Mouse (Mus musculus) cerebellum, adult 9-10 months (tissue): ENCODE results near the gene Vps9d1.
A peak's percentile ranks its signal among the peaks of the same experiment; 100 is the strongest.
"Not testable (repeated sequence)": the region's sequence is repeated elsewhere in the genome, so short reads cannot be mapped to it uniquely, and the experiment has no call there.

Experiments used
- DNase-seq: peaks from one replicate; pipeline ENCODE4 v3.0.0; 2022

Vps9d1 gene

GRCm38 (mm10) chr8:123254099-123254885 is at the start of gene Vps9d1, which contains the start of gene Zfp276:
TSS of gene Vps9d1 (minus strand) at chr8:123254348.
TSS of gene Zfp276 (plus strand) at chr8:123254195.
- peak; percentile 73 for DNase-seq

GRCm38 (mm10) chr8:123298301-123298700 is 44.2 kb upstream of the Vps9d1 start:
- no peak for DNase-seq

DNA sequence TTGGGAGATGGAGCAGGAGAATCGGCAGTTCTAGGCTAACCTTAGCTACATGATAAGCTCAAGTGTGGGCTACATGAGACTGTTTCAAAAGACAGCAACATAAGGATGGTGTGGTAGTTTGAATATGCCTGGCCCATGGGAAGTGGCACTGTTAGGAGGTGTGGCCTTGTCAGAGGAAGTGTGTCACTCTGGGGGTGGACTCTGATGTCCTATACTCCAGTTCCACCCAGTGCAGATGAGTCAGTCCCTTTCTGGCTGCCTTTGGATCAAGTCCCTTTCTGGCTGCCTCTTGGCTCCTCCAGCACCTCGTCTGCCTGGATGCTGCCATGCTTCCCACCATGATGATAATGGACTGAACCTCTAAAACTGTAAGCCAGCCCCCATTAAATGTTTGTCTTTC is 38.6 kb upstream of the Vps9d1 start:
- no peak for DNase-seq

- DNase-seq, result no peak
These were observed 38.1 kb upstream of the Vps9d1 start for GRCm38 (mm10) chr8:123292281-123292680.

- no peak for DNase-seq
These were observed 37.6 kb upstream of the Vps9d1 start for GRCm38 (mm10) chr8:123291716-123292115.

DNA sequence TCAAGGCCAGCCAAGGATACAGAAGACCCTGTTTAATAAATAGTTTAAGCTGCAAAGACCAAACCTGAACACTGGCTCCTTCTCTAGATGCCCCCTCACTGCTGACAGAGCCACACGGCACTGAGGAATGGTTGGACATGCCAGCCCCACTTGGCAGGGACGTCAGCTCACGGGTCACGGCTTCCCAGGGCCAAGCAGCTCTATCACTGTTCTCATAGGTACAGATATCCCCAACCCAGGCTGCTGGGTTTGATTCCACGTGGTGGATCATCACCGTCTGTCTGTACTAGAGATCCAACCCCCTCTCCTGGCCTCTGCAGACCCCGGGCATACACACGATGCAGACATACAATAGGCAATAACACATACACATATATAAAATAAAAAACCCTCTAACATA is 36.5 kb upstream of the Vps9d1 start:
- no peak for DNase-seq

GRCm38 (mm10) chr8:123290166-123290565 is 36.0 kb upstream of the Vps9d1 start:
- DNase-seq, result no peak

DNA sequence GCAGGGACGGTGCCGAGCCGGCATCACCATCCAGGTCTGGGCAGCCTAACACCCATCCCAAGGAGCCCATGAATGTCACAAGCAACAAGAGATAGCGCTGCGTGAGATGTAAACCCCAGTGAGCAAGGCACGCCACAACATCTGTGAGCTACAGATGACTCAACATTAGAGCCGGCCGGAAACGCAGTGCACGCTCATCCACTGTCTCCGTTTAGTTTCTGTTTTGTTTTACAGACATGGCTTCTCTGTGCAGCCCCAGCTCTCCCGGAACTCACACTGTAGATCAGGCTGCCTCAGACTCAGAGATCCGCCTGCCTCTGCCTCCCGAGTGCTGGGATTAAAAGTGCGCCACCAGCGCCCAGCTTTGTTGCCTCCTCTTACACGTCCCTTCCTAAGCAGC is 33.2 kb upstream of the Vps9d1 start:
- DNase-seq, result no peak

- no peak for DNase-seq
These were observed 30.3 kb upstream of the Vps9d1 start for GRCm38 (mm10) chr8:123284493-123284892.

GRCm38 (mm10) chr8:123283991-123284390 is 29.8 kb upstream of the Vps9d1 start:
- DNase-seq, result no peak

GRCm38 (mm10) chr8:123282994-123283393 is 28.8 kb upstream of the Vps9d1 start:
- not testable (repeated sequence) for DNase-seq

DNA sequence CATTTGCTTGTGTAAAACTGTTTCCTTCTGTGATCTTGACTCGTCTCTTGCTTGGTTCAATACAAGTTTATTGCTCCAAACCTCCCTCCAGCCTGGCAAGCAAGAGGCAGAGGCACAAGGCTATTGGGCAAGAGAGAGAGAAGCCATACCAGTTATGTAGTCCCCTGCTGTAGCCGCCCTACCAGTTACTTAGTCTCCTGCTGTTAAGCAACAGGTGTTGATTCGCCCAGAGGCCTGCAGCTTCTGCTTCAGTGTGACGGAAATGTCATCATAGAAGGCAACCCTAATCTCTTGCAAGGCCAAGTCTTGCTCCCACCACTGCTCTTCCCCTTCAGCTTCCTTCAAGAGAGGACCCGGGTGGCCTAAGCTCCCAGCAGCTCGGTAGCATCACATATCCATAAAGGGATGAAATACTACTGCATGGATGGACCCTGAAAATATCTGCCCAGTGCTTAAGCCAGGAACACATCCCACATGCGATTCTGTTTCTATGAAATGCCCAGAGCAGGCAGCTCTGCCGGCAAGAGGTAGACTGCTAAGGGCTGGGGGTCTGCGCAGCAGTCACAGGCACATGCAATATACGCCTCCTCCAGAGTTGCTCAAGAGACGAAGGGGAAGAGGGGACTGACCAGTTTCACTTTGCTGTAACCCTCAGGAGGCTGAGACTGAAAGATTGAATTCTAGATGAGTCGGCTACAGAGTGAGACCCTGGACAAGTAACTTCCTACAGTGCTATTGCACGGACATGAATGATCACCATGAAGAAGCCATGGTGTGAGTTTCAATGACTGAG is 26.4 kb upstream of the Vps9d1 start:
- no peak for DNase-seq

GRCm38 (mm10) chr8:123279828-123280227 is 25.7 kb upstream of the Vps9d1 start:
- no peak for DNase-seq

DNA sequence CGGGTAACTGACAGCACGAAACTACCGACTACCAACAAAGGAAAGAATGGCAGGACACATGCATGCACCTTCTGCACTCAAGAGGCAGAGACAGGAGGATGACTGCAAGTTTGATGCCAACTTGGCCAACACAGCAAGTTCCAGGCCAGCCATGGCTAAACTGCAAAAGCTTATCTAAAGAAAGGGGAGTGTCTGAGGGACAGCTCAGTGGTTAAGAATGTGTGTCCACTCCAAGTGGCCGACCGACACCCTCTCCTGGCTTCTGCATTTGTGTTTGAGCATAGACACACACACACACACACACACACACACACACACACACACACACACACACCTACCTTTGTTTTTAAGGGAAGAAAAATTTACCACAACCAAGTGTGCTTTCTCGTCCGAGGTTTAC is 24.3 kb upstream of the Vps9d1 start:
- DNase-seq, result no peak

DNA sequence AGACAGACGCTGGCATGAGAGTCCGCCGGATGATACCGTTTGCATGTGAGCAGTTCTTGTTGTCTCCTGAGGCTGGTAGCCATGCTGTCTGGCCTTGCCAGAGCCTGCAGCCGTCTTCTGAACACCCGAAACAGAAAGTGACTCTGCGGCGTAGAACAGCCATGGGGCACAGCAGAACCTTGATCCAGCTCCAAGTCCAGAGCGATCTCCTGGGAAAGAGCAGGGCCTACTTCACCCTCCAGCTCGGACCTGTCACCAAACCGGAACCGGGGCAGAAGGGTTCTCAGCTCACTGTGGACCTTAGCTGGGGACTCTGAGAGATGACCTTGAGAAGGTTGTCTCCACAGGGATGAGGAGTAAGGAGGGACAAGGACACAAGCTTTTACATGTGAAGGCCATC is 20.9 kb upstream of the Vps9d1 start:
- DNase-seq, result no peak

- no peak for DNase-seq
These were observed 20.3 kb upstream of the Vps9d1 start for GRCm38 (mm10) chr8:123274447-123274846.

DNA sequence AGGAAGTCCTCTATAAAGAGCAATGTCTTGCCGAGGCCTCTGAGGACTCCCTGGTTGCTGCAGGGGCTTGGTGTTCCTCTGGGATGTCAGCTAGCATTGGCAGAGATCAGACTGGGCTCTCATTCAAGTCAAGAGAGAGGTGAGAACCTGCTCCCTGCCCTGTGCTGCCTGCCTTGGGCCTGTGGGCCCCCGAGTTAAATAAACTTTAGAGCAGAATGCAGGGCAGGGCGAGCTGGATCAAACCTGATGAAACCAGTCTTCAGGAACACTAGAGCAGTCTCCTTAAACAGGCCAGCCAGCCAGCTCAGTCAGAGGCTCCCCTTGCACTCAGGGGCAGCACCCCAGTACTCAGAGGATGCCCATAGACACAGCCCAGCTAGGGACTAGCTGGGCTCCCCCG is 17.8 kb upstream of the Vps9d1 start:
- DNase-seq, result no peak

DNA sequence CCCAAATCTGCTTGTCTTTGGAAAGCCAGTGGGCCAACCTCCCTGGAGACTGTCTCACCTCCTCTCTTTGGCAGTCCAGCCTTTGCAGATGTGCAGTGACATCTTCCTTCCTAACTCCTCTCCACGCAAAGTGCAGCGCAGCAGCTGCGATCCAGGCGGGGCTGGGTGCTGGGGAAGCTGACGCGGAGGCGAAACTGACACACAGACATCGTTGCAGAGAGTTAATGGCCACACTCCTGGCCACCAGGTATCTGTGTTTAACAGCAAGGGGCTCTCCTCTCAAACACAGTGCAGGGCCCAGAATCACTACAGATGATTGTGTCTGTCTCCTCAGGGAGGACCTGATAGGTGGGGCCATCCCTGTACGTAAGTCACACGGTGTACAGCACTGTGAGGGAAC is 17.0 kb upstream of the Vps9d1 start:
- no peak for DNase-seq

DNA sequence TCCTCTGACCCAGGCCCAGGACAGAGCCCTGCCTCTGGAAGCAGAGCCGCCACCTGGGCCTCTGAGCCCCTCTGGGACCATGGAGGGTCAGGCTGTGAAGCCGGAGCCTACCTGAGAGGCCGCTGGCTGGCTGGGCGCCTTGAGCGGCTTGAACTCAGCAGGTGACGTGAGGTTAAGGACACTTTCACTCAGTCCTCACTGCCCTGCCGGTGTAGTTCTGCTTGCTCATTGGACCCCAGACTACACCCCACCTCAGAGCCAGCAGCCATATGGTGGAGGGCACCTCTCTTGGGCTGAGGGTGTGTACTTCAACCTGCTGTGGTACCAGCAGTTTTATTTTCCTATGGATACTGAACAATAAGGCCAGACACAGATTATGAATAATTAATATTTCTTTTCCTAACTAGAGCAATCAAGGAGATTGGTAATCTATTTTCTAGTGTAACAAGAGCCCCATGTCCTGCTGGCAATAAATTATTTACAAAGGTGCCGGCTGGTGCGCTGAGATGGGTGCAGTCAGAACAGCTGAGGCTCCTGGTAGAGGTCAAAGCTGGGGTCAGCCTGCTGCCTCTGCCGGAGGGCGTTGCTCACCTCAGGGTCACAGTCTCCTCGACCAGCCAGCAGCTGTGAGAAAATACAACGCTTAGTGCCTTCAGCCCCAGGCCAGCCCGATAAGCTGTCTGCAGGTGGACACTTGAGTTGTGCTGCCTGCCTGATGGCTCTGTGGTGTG is 13.9 kb upstream of the Vps9d1 start:
- no peak for DNase-seq

GRCm38 (mm10) chr8:123257593-123257992 is 3.4 kb upstream of the Vps9d1 start:
- not testable (repeated sequence) for DNase-seq

GRCm38 (mm10) chr8:123257114-123257513 is 3.0 kb upstream of the Vps9d1 start:
- DNase-seq, result no peak

GRCm38 (mm10) chr8:123255170-123255569 is 1.0 kb upstream of the Vps9d1 start:
- no peak for DNase-seq

- peak; percentile 37 for DNase-seq
These were observed 573 bp downstream of the Vps9d1 start for GRCm38 (mm10) chr8:123253451-123254098.
